Comparison of ENCODE assay signal across 12 mouse cellular contexts in the genomic region with DNA sequence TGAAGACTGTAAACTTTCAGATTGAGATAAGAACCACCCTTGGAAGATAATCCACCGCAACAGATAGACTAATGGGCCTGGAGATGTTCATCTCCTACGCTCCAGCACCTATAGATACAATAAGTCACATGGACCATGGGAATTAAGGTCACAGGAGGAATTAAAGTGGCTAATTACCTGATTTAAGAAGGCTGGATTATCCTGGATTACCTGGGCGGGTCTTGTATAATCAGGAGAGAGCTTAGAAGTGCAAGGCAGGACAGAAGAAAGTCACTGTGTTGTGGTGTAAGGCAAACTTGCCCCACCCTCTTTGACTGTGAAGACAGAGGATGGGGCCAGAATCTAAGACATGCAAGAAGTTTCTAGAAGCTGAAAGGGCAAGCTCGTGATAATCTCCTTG.
"Had no signal": no experiment of that assay in that cellular context is flagged by ENCODE, and none has a peak within 500 bp of the region (broad histone marks: within the 10 kb centered on the region; RNA-seq: fewer than 3 reads in every experiment).

No protein-coding gene starts in this region.

- DNase-seq: lung, adult 18-20 months; lung, embryonic 14.5 days; lung, postnatal 10 days; lung, postnatal 4 days; midbrain, embryonic 14.5 days; right cerebral cortex, adult 18-20 months; right cerebral cortex, postnatal 25 days; right cerebral cortex, postnatal 4 days; spleen, adult 18-20 months; thymus, adult 18-20 months; thymus, postnatal 14 days; thymus, postnatal 36 days had no signal
